Mouse (Mus musculus): ENCODE measurements around the gene Eml3.

GRCm38 (mm10) chr19:8941136-8941514 is 11.8 kb downstream of the Eml3 start:
- no peak for TF ChIP-seq CTCF (IDR thresholded peaks at IDR 0.05; ENCODE audit: low read depth)
- no peak for TF ChIP-seq EP300 (IDR thresholded peaks at IDR 0.05; ENCODE audit: low read depth)

Data from liver, postnatal 0 days (tissue).